Mouse (Mus musculus) hindbrain, embryonic 13.5 days (tissue): ENCODE data around the gene Itk. TPM values are rescaled to one million over a fixed set of nuclear protein-coding genes. Genes with fewer than 3 reads are reported as not detected.

Experiments
- ATAC-seq: fragments of 200-750 bp; cut with Nextera tagmentation; 2 replicates; pipeline ENCODE4 v1.8.0; 2017; ENCODE audit warnings: moderate TSS enrichment; ENCODE audit not compliant: low FRiP score
- H3K27ac ChIP-seq: fragments of 300-500 bp; sonication (generic); 2 replicates; pipeline ENCODE4 v1.5.1; 2015; ENCODE audit warnings: inconsistent platforms, mild to moderate bottlenecking, moderate library complexity
- H3K27me3 ChIP-seq: fragments of 300-500 bp; sonication (generic); 2 replicates; pipeline ENCODE4 v1.6.1; 2015; ENCODE audit warnings: mild to moderate bottlenecking, inconsistent platforms
- H3K36me3 ChIP-seq: fragments of 300-500 bp; sonication (generic); 2 replicates; pipeline ENCODE4 v1.6.1; 2015; ENCODE audit warnings: mild to moderate bottlenecking, inconsistent platforms
- H3K4me1 ChIP-seq: fragments of 300-500 bp; sonication (generic); replicated peaks from 2 replicates; pipeline ENCODE4 v1.6.1; 2015; ENCODE audit warnings: inconsistent platforms
- H3K4me2 ChIP-seq: fragments of 300-500 bp; sonication (generic); 2 replicates; pipeline ENCODE4 v1.6.1; 2015; ENCODE audit warnings: inconsistent platforms, mild to moderate bottlenecking, moderate library complexity
- H3K4me3 ChIP-seq: fragments of 300-500 bp; sonication (generic); 2 replicates; pipeline ENCODE4 v1.5.1; 2015; ENCODE audit warnings: mild to moderate bottlenecking, inconsistent platforms
- H3K9ac ChIP-seq: fragments of 300-500 bp; sonication (generic); 2 replicates; pipeline ENCODE4 v1.6.1; 2015; ENCODE audit warnings: mild to moderate bottlenecking, inconsistent platforms
- H3K9me3 ChIP-seq: fragments of 300-500 bp; sonication (generic); 2 replicates; pipeline ENCODE4 v1.6.1; 2016; ENCODE audit warnings: inconsistent platforms
- WGBS: fragments of 180-500 bp; shearing (Covaris S2); methylation state at CpG from one replicate; pipeline ENCODE4 v1.1.7; 2015; 5-methylcytosine and 5-hydroxymethylcytosine counted together
- polyA plus RNA-seq: library from polyadenylated mRNA; unstranded; fragments of >200 nt; fragmentation: Nextera tagmentation; extraction: Ambion mirVana; gene quantifications from 2 replicates; pipeline ENCODE4 v1.2.1, GENCODE M21; 2015

The Itk gene
- polyA plus RNA-seq, 1 experiment from 2014 or later: not detected

DNA sequence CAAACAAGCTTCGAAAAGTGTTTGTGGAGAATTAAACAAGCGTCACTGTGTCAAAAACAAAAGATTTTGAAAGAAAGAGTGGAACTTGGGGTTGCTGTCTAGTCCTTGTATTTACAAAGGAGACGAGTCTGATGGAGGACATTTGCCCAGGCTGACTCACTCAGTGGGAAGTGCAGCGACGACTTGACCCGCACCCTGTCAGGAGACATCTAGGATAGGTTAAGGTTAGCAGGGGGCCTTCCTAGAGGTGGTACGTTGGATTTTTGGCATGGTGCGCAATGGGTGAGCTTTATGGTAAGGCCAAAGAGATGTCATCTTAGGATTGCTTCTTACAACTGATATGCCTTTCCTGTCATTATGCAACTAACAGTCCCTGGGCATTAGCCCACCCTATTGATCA lies 2.3 kb downstream of the Itk start:
- WGBS: 89% methylated on average over 8 of the region's 8 CpGs

GRCm38 (mm10) chr11:46386556-46386955 lies 2.8 kb downstream of the Itk start:
- Histone ChIP-seq H3K4me3 (no peak overlapping the region), H3K27ac (no peak overlapping the region), H3K4me2 (no peak overlapping the region), H3K27me3 (no peaks in the 10 kb centered on the region), H3K36me3 (no peaks in the 10 kb centered on the region), H3K4me1 (no peaks in the 10 kb centered on the region), H3K9ac (no peak overlapping the region), H3K9me3 (no peaks in the 10 kb centered on the region)
- no peak for ATAC-seq
- WGBS: 89% methylated on average over 8 of the region's 8 CpGs

More for the DNA sequence above, 2.3 kb downstream of the Itk start:
- H3K4me1 ChIP-seq: no peaks in the 10 kb centered on the region
- H3K4me3 ChIP-seq: no peak overlapping the region
- H3K9ac ChIP-seq: no peak overlapping the region
- ATAC-seq: no peak
- H3K36me3 ChIP-seq: no peaks in the 10 kb centered on the region
- H3K4me2 ChIP-seq: no peak overlapping the region
- H3K9me3 ChIP-seq: no peaks in the 10 kb centered on the region
- no peaks in the 10 kb centered on the region for H3K27me3 ChIP-seq
- H3K27ac ChIP-seq: no peak overlapping the region

DNA sequence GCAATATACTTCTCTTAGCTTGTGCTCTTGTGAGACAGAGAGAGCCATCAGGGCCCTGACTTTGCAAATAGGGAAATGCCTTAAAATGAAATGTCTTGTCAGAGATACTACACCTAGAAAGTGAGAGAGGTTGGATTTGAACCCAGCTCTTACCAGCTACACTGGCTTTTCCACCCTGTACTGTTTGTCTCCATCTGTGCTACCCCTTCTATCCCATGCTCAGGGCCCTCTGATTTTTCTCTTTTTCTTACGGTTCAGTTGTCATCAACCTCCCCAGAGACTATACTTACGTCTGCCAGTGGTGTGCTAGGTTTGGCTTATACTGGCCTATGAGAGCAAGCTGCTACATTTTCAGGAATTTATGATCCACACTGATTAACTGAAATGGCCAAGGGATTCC lies 4.4 kb downstream of the Itk start:
- whole genome bisulfite sequencing: 61% methylated on average over 2 of the region's 2 CpGs
- H3K4me1 ChIP-seq: no peaks in the 10 kb centered on the region
- no peak for ATAC-seq
- no peak overlapping the region for H3K9ac ChIP-seq
- no peak overlapping the region for H3K4me2 ChIP-seq
- H3K27ac ChIP-seq: no peak overlapping the region
- H3K9me3 ChIP-seq: no peaks in the 10 kb centered on the region
- H3K27me3 ChIP-seq: no peaks in the 10 kb centered on the region
- H3K4me3 ChIP-seq: no peak overlapping the region
- H3K36me3 ChIP-seq: no peaks in the 10 kb centered on the region

DNA sequence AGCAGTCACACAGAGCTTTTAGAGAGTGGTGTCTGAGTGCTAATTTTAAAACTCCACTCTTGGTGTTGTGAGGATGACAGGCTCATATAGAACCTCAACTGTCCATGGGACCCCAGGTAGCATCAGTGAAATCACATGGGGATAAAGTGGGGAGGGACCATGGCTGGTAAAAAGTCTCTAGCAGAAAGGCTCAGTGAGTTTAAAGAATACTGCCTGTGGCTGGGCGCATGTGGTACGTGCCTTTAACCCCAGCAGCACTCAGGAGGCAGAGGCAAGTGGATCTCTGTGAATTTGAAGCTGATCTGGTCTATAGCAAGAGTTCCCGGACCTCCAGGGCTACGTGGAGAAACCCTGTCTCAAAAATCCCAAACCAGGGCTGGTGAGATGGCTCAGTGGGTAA lies 6.8 kb downstream of the Itk start:
- WGBS: 88% methylated on average over 4 of the region's 4 CpGs
- H3K9me3 ChIP-seq: no peaks in the 10 kb centered on the region
- no peaks in the 10 kb centered on the region for H3K36me3 ChIP-seq
- H3K4me1 ChIP-seq: no peaks in the 10 kb centered on the region
- ATAC-seq: no peak
- no peak overlapping the region for H3K9ac ChIP-seq
- H3K27me3 ChIP-seq: no peaks in the 10 kb centered on the region
- H3K4me2 ChIP-seq: no peak overlapping the region
- no peak overlapping the region for H3K27ac ChIP-seq
- no peak overlapping the region for H3K4me3 ChIP-seq

- H3K27me3 ChIP-seq: no peaks in the 10 kb centered on the region
Observed at GRCm38 (mm10) chr11:46380097-46380675, 9.1 kb downstream of the Itk start.

GRCm38 (mm10) chr11:46377819-46378782 lies 11.2 kb downstream of the Itk start:
- no peak overlapping the region for H3K27ac ChIP-seq
- H3K9me3 ChIP-seq: no peaks in the 10 kb centered on the region
- H3K36me3 ChIP-seq: no peaks in the 10 kb centered on the region
- no peak for ATAC-seq
- H3K4me3 ChIP-seq: no peak overlapping the region
- no peak overlapping the region for H3K4me2 ChIP-seq
- 92% methylated on average over 8 of the region's 8 CpGs for WGBS
- H3K4me1 ChIP-seq: no peaks in the 10 kb centered on the region
- no peak overlapping the region for H3K9ac ChIP-seq
- no peaks in the 10 kb centered on the region for H3K27me3 ChIP-seq

More at GRCm38 (mm10) chr11:46380097-46380675, 9.1 kb downstream of the Itk start:
- WGBS: 90% methylated on average over 7 of the region's 7 CpGs
- no peak overlapping the region for H3K4me2 ChIP-seq
- H3K27ac ChIP-seq: no peak overlapping the region
- no peaks in the 10 kb centered on the region for H3K4me1 ChIP-seq
- no peaks in the 10 kb centered on the region for H3K9me3 ChIP-seq
- no peaks in the 10 kb centered on the region for H3K36me3 ChIP-seq
- H3K4me3 ChIP-seq: no peak overlapping the region
- H3K9ac ChIP-seq: no peak overlapping the region
- ATAC-seq: no peak

GRCm38 (mm10) chr11:46377316-46377715 lies 12.0 kb downstream of the Itk start:
- no peaks in the 10 kb centered on the region for H3K36me3 ChIP-seq
- no peaks in the 10 kb centered on the region for H3K4me1 ChIP-seq
- no peak overlapping the region for H3K27ac ChIP-seq
- no peak overlapping the region for H3K9ac ChIP-seq
- 92% methylated on average over 1 of the region's 1 CpGs for WGBS
- no peaks in the 10 kb centered on the region for H3K9me3 ChIP-seq
- H3K27me3 ChIP-seq: no peaks in the 10 kb centered on the region
- H3K4me3 ChIP-seq: no peak overlapping the region
- ATAC-seq: no peak
- no peak overlapping the region for H3K4me2 ChIP-seq

- no peak for ATAC-seq
- no peak overlapping the region for H3K27ac ChIP-seq
- no peaks in the 10 kb centered on the region for H3K36me3 ChIP-seq
- H3K4me1 ChIP-seq: no peaks in the 10 kb centered on the region
- H3K27me3 ChIP-seq: no peaks in the 10 kb centered on the region
- 89% methylated on average over 8 of the region's 8 CpGs for WGBS
- no peaks in the 10 kb centered on the region for H3K9me3 ChIP-seq
- H3K4me2 ChIP-seq: no peak overlapping the region
- H3K4me3 ChIP-seq: no peak overlapping the region
- no peak overlapping the region for H3K9ac ChIP-seq
Observed at GRCm38 (mm10) chr11:46375015-46375414, 14.3 kb downstream of the Itk start.

GRCm38 (mm10) chr11:46373071-46374030 lies 16.0 kb downstream of the Itk start:
- Histone ChIP-seq H3K4me3 (no peak overlapping the region), H3K27me3 (no peaks in the 10 kb centered on the region), H3K27ac (no peak overlapping the region), H3K9me3 (no peaks in the 10 kb centered on the region), H3K4me2 (no peak overlapping the region), H3K36me3 (no peaks in the 10 kb centered on the region), H3K4me1 (no peaks in the 10 kb centered on the region), H3K9ac (no peak overlapping the region)
- 82% methylated on average over 13 of the region's 13 CpGs for WGBS
- ATAC-seq: no peak

- H3K36me3 ChIP-seq: no peaks in the 10 kb centered on the region
- H3K27ac ChIP-seq: no peak overlapping the region
- H3K9ac ChIP-seq: no peak overlapping the region
- no peaks in the 10 kb centered on the region for H3K9me3 ChIP-seq
- H3K4me1 ChIP-seq: no peaks in the 10 kb centered on the region
- H3K4me3 ChIP-seq: no peak overlapping the region
- H3K27me3 ChIP-seq: no peaks in the 10 kb centered on the region
- no peak for ATAC-seq
- WGBS: 87% methylated on average over 8 of the region's 8 CpGs
- H3K4me2 ChIP-seq: no peak overlapping the region
Observed at GRCm38 (mm10) chr11:46372331-46372953, 16.9 kb downstream of the Itk start.

DNA sequence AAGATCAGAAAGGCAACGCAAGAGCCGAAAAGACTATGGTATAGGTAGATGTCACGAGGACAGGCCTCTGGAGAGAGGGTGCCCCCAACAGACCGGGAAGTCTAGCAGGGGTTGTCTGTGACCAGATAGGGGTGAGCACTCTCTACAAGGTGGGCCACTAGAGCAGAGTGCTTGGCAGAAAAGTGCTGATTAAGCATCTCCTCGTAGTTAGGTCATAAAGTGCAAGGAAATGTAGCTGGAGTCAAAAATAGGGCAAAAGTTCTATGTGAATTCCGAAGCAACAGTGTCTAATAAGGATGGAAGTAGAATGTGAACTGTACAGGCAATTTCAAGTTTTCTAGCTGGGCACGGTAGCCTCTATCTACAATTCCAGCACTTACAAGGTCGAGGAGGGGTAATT lies 18.1 kb downstream of the Itk start:
- no peaks in the 10 kb centered on the region for H3K36me3 ChIP-seq
- no peak for ATAC-seq
- 95% methylated on average over 8 of the region's 8 CpGs for WGBS
- no peak overlapping the region for H3K9ac ChIP-seq
- no peaks in the 10 kb centered on the region for H3K27me3 ChIP-seq
- no peaks in the 10 kb centered on the region for H3K9me3 ChIP-seq
- H3K4me2 ChIP-seq: no peak overlapping the region
- no peak overlapping the region for H3K27ac ChIP-seq
- no peaks in the 10 kb centered on the region for H3K4me1 ChIP-seq
- H3K4me3 ChIP-seq: no peak overlapping the region

GRCm38 (mm10) chr11:46370457-46370856 lies 18.9 kb downstream of the Itk start:
- 95% methylated on average over 4 of the region's 4 CpGs for WGBS
- no peak overlapping the region for H3K9ac ChIP-seq
- H3K4me1 ChIP-seq: no peaks in the 10 kb centered on the region
- H3K27ac ChIP-seq: no peak overlapping the region
- no peak overlapping the region for H3K4me3 ChIP-seq
- no peaks in the 10 kb centered on the region for H3K9me3 ChIP-seq
- no peaks in the 10 kb centered on the region for H3K36me3 ChIP-seq
- H3K4me2 ChIP-seq: no peak overlapping the region
- no peak for ATAC-seq
- no peaks in the 10 kb centered on the region for H3K27me3 ChIP-seq
